8 mouse cellular contexts compared by ENCODE assay signal in genomic region chr2:145683536-145683935, GRCm38 (mm10). TPM values are rescaled to one million over a fixed set of nuclear protein-coding genes. Genes with fewer than 3 reads are reported as not detected.
A peak's percentile ranks its signal among the peaks of the same experiment; 100 is the strongest.
DNase-seq lines count a peak whose midpoint lies in the region; ATAC-seq and TF ChIP-seq lines count a peak whose summit lies in the region.

No protein-coding gene starts in this region.

- no peaks in the 10 kb centered on the region for H3K4me1 ChIP-seq in midbrain, embryonic 14.5 days (ENCODE audit: control insufficient read depth, insufficient read depth, low read length)
- H3K4me1 ChIP-seq in midbrain, embryonic 11.5 days (ENCODE audit: control insufficient read depth, insufficient read depth, low read length), result no peaks in the 10 kb centered on the region
- no peaks in the 10 kb centered on the region for H3K4me1 ChIP-seq in heart, adult 2 months (ENCODE audit: control insufficient read depth, insufficient read depth, low read length)
- H3K4me1 ChIP-seq in forebrain, postnatal 0 days (ENCODE audit: insufficient read depth), result no peaks in the 10 kb centered on the region

- intact Hi-C loops in heart, adult 2 months (cut with DNase I), result no loop called here

- peak; percentile 41 for DNase-seq in midbrain, embryonic 14.5 days
- no peak for DNase-seq in midbrain, embryonic 11.5 days (ENCODE audit: low spot score, missing footprints)
- peak; percentile 32 to 46 for DNase-seq in heart, adult 2 months
- peak; percentile 83 for DNase-seq in kidney, adult 9 months
- peak; percentile 19 for DNase-seq in right cerebral cortex, postnatal 14 days
- DNase-seq in forebrain, postnatal 0 days, result no peak

- H3K36me3 ChIP-seq in midbrain, embryonic 14.5 days (ENCODE audit: control insufficient read depth, insufficient read depth, low read length), result no peaks in the 10 kb centered on the region
- H3K36me3 ChIP-seq in midbrain, embryonic 11.5 days (ENCODE audit: control insufficient read depth, insufficient read depth, low read length), result no peaks in the 10 kb centered on the region
- no peaks in the 10 kb centered on the region for H3K36me3 ChIP-seq in heart, adult 2 months (ENCODE audit: control insufficient read depth, insufficient read depth, low read length)
- no peaks in the 10 kb centered on the region for H3K36me3 ChIP-seq in forebrain, postnatal 0 days (ENCODE audit: insufficient read depth)

- H3K9ac ChIP-seq in midbrain, embryonic 14.5 days (replicated peaks; ENCODE audit: low read length), result no peak overlapping the region
- no peak overlapping the region for H3K9ac ChIP-seq in midbrain, embryonic 11.5 days (ENCODE audit: low read length)
- no peak overlapping the region for H3K9ac ChIP-seq in heart, adult 2 months (ENCODE audit: low read depth, low read length)
- H3K9ac ChIP-seq in forebrain, postnatal 0 days, result no peak overlapping the region

- no peak for ATAC-seq in midbrain, embryonic 14.5 days (ENCODE audit: low FRiP score, low TSS enrichment)
- no peak for ATAC-seq in midbrain, embryonic 11.5 days (ENCODE audit: low FRiP score)
- no peak for ATAC-seq in inflammation-experienced regulatory T-cells, adult 6 months
- ATAC-seq in forebrain, postnatal 0 days, result no peak
- ATAC-seq in megakaryocyte progenitor cell, adult 5-6 weeks (replicated peaks; ENCODE audit: poor library complexity), result no peak

- no peak overlapping the region for H3K27ac ChIP-seq in midbrain, embryonic 14.5 days (replicated peaks; ENCODE audit: low read depth, low read length)
- no peak overlapping the region for H3K27ac ChIP-seq in midbrain, embryonic 11.5 days (ENCODE audit: low read depth, low read length)
- no peak overlapping the region for H3K27ac ChIP-seq in heart, adult 2 months
- no peak overlapping the region for H3K27ac ChIP-seq in forebrain, postnatal 0 days (ENCODE audit: low read depth, low read length)

- TF ChIP-seq CTCF in heart, adult 2 months (IDR thresholded peaks at IDR 0.05), result no peak
- TF ChIP-seq CTCF in forebrain, postnatal 0 days (IDR thresholded peaks at IDR 0.05; ENCODE audit: low read depth), result no peak

- H3K27me3 ChIP-seq in midbrain, embryonic 14.5 days (ENCODE audit: control insufficient read depth, insufficient read depth, low read length), result no peaks in the 10 kb centered on the region
- no peaks in the 10 kb centered on the region for H3K27me3 ChIP-seq in midbrain, embryonic 11.5 days (ENCODE audit: control insufficient read depth, insufficient read depth, low read length)
- H3K27me3 ChIP-seq in heart, adult 2 months (ENCODE audit: control insufficient read depth, insufficient read depth, low read length), result no peaks in the 10 kb centered on the region
- no peaks in the 10 kb centered on the region for H3K27me3 ChIP-seq in forebrain, postnatal 0 days (ENCODE audit: insufficient read depth, low read length)

- H3K4me3 ChIP-seq in midbrain, embryonic 14.5 days (replicated peaks; ENCODE audit: low read depth, low read length), result no peak overlapping the region
- no peak overlapping the region for H3K4me3 ChIP-seq in midbrain, embryonic 11.5 days (ENCODE audit: low read depth, low read length)
- no peak overlapping the region for H3K4me3 ChIP-seq in heart, adult 2 months
- H3K4me3 ChIP-seq in forebrain, postnatal 0 days (ENCODE audit: low read depth, low read length), result no peak overlapping the region

- no peaks in the 10 kb centered on the region for H3K79me2 ChIP-seq in heart, adult 2 months (replicated peaks; ENCODE audit: control insufficient read depth, insufficient read depth, low read length)

- H3K4me2 ChIP-seq in midbrain, embryonic 14.5 days (ENCODE audit: low read length), result no peak overlapping the region
- no peak overlapping the region for H3K4me2 ChIP-seq in midbrain, embryonic 11.5 days
- no peak overlapping the region for H3K4me2 ChIP-seq in forebrain, postnatal 0 days (ENCODE audit: low read depth)

- TF ChIP-seq EP300 in heart, adult 2 months (IDR thresholded peaks at IDR 0.05; ENCODE audit: insufficient read depth, low read depth, low read length), result no peak

- 77% methylated on average over 3 of the region's 3 CpGs for WGBS in midbrain, embryonic 14.5 days
- WGBS in midbrain, embryonic 11.5 days, result 86% methylated on average over 3 of the region's 3 CpGs
- WGBS in heart, adult 2 months, result 49% methylated on average over 3 of the region's 3 CpGs
- WGBS in forebrain, postnatal 0 days, result 67% methylated on average over 3 of the region's 3 CpGs

- H3K9me3 ChIP-seq in midbrain, embryonic 14.5 days (ENCODE audit: control insufficient read depth, low read length), result no peaks in the 10 kb centered on the region
- H3K9me3 ChIP-seq in midbrain, embryonic 11.5 days (ENCODE audit: control insufficient read depth, low read length), result no peaks in the 10 kb centered on the region
- no peaks in the 10 kb centered on the region for H3K9me3 ChIP-seq in forebrain, postnatal 0 days (ENCODE audit: low read length)

- TF ChIP-seq POLR2A in heart, adult 2 months (IDR thresholded peaks at IDR 0.05; ENCODE audit: insufficient read depth, low read depth, low read length), result no peak

RNA-seq across cellular contexts. Expression of gene Rin2, which starts 8.5 kb away (rescaled TPM):
- polyA plus RNA-seq in midbrain, embryonic 14.5 days (2014; fragmentation: Nextera tagmentation; extraction: Ambion mirVana), result 9.5 and 14.6 TPM in 2 replicates
- polyA plus RNA-seq in midbrain, embryonic 11.5 days (2014; fragmentation: Nextera tagmentation; extraction: Ambion mirVana), result 11.9 TPM in 2 replicates
- total RNA-seq in heart, adult 2 months (2021), result 10 to 100 TPM; 18.8 to 20.2 TPM
- polyA plus RNA-seq in heart, adult 2 months (2012; rRNA removed), result 9.0 and 17.6 TPM in 2 replicates
- 1 to 10 TPM; 2.0 to 2.3 (median 2.1) TPM for polyA plus RNA-seq in inflammation-experienced regulatory T-cells, adult 6 months (2017; shearing (Covaris generic))
- total RNA-seq in forebrain, postnatal 0 days (2014; rRNA removed), result 8.2 and 12.7 TPM in 2 replicates
- polyA plus RNA-seq in forebrain, postnatal 0 days (2015; fragmentation: Nextera tagmentation; extraction: Ambion mirVana), result 6.9 and 9.9 TPM in 2 replicates
- total RNA-seq in megakaryocyte progenitor cell, adult 5-6 weeks (2015), result 2.1 and 2.7 TPM in 2 replicates
- total RNA-seq in megakaryocyte progenitor cell, adult 5-6 weeks (2017), result 2.7 and 2.9 TPM in 2 replicates

Comparison
In these comparisons a context has a peak if more than half of its experiments do, and no peak if none do; other contexts are left out.
1. DNase-seq: peak in midbrain, embryonic 14.5 days (single experiment), heart, adult 2 months (2 of 2), kidney, adult 9 months (single experiment) and right cerebral cortex, postnatal 14 days (single experiment); none in midbrain, embryonic 11.5 days (single experiment) and forebrain, postnatal 0 days (single experiment).